Mouse (Mus musculus): ENCODE measurements at regions not wholly inside any gene's neighbourhood (a gene's known extent, or its start where the extent isn't known, plus 50 kb on each side); places are given as distances from the start of the nearest gene placed in this dataset.

GRCm38 (mm10) chr15:61538169-61538755 is 615.5 kb upstream of the A1bg start:
- TF ChIP-seq FLI1 (IDR thresholded peaks at IDR 0.05; ENCODE audit: low read length): no peak
- no peak for TF ChIP-seq GATA1 (IDR thresholded peaks at IDR 0.05; ENCODE audit: borderline replicate concordance, low read length)

Data from megakaryocyte, embryonic 14.5 days (primary cell).